Mouse (Mus musculus) ES-Bruce4 (cell line): ENCODE measurements around the gene Sept1. TPM values are rescaled to one million over a fixed set of nuclear protein-coding genes. Genes with fewer than 3 reads are reported as not detected.

ENCODE experiments used
- H3K27ac ChIP-seq: 2 replicates; pipeline ENCODE4 v1.5.1; 2012; ENCODE audit warnings: low read length, inconsistent platforms; ENCODE audit not compliant: insufficient read depth
- H3K27me3 ChIP-seq: 2 replicates; pipeline ENCODE4 v1.6.1; 2012; ENCODE audit warnings: mild to moderate bottlenecking, low read length, inconsistent platforms; ENCODE audit not compliant: control insufficient read depth, poor library complexity, insufficient read depth, severe bottlenecking
- H3K36me3 ChIP-seq: 2 replicates; pipeline ENCODE4 v1.6.1; 2012; ENCODE audit warnings: inconsistent platforms, mild to moderate bottlenecking, low read length, moderate library complexity; ENCODE audit not compliant: control insufficient read depth, poor library complexity, insufficient read depth, severe bottlenecking
- H3K4me1 ChIP-seq: one replicate; pipeline ENCODE4 v1.8.1; 2011; ENCODE audit warnings: low read length; ENCODE audit not compliant: control insufficient read depth, insufficient read depth
- H3K4me3 ChIP-seq: 2 replicates; pipeline ENCODE4 v1.5.1; 2011; ENCODE audit warnings: low read depth, mild to moderate bottlenecking, low read length
- H3K9ac ChIP-seq: 2 replicates; pipeline ENCODE4 v1.6.1; 2012; ENCODE audit warnings: low read depth, mild to moderate bottlenecking, inconsistent platforms; ENCODE audit not compliant: poor library complexity, severe bottlenecking
- H3K9me3 ChIP-seq: replicated peaks from 2 replicates; pipeline ENCODE4 v1.6.1; 2012; ENCODE audit warnings: mild to moderate bottlenecking, low read length, inconsistent platforms; ENCODE audit not compliant: control insufficient read depth, poor library complexity, insufficient read depth, severe bottlenecking
- CTCF ChIP-seq: IDR thresholded peaks from one replicate; pipeline ENCODE4 v1.8.1; 2011; ENCODE audit warnings: low read depth, low read length
- EP300 ChIP-seq: IDR thresholded peaks from 2 replicates; pipeline ENCODE4 v1.6.1; 2011; ENCODE audit warnings: low read depth, low read length; ENCODE audit not compliant: insufficient read depth
- POLR2A ChIP-seq: IDR thresholded peaks from one replicate; pipeline ENCODE4 v1.8.1; 2011; ENCODE audit warnings: low read length; ENCODE audit not compliant: insufficient read depth
- polyA plus RNA-seq: library from polyadenylated mRNA; stranded (reverse); fragments of >200 nt; gene quantifications from 2 replicates; pipeline ENCODE4 v1.2.4, GENCODE M21; 2011; ENCODE audit warnings: low read depth; ENCODE audit not compliant: missing spikeins, insufficient read depth, insufficient read length

Gene Sept1
- polyA plus RNA-seq, 1 experiment = 210 TPM

DNA sequence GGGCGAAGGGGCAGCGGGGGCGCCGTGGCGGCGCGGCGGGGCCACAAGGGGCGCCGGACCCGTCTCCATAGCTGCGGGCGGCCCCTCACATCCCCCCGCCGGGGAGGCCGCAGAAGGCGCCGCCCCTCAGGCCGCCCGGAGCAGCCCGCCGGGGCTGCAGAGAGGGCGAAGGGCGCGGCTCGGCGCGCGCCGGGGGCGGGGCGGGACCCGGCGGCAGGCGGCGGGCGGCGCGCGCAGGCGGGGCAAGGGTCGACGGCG is 24.7 kb downstream of the Sept1 start, which contains the start of gene Tbc1d10b:
Tbc1d10b (minus strand) TSS at position 174 of the 258 bp plus-strand sequence.
- H3K9me3 ChIP-seq = no peaks in the 10 kb centered on the region
- peaks cover 12% of the 10 kb centered on the region for H3K36me3 ChIP-seq
- peak within 1 kb of the TSS; percentile 93 for H3K4me3 ChIP-seq
- peaks cover 1% of the 10 kb centered on the region for H3K4me1 ChIP-seq
- no peaks in the 10 kb centered on the region for H3K27me3 ChIP-seq
- H3K9ac ChIP-seq = peak within 1 kb of the TSS; percentile 95
- H3K27ac ChIP-seq = peak within 1 kb of the TSS; percentile 75
- no peak for TF ChIP-seq POLR2A
- TF ChIP-seq EP300 = no peak
- TF ChIP-seq CTCF = no peak

DNA sequence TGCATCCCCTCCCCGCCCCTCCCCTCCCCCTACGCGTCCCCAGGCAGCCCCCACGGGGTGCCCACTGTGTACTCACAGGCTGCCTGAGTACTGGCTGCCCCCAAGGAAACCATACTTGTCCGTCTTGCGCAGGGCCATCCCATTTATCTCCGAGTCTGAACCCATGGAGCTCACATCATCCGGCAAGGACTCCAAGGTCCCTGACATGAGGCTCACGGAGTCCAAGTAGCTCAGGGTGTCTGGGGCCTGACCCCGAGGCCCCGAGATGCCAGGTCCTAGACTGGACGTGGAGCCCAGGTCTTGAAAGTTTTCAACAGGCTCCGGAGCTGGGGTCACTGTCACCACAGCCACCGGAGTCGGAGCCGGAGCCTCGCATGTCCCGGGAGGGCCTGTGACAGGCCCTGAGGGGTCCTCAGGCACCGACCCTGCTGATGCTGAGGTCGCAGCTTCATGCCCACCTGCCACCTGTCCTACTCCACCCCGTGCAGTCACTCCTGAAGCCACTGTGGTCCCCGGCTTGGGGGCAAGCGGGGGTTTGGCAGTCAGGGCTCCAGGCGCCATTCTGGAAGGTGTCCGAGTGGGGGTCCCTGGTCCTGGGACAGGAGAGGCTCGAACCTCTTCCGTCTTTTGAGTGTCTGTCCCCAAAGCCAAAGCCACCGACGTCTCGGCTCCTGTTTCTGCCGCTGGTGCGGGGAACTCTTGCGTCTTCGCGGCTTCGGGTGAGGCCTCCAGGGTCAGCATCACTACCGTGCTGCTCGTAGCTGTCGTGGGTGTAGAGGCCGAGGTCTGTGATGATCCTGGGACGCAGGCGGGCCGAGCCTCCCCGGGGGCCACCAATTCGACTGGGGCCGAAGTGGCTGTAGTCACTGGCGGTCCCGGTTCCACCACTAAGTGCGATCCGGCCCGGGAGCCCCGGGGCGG is 25.3 kb downstream of the Sept1 start:
- Histone ChIP-seq H3K4me1 (peaks cover 1% of the 10 kb centered on the region), H3K4me3 (peak overlapping the region; percentile 93), H3K27me3 (no peaks in the 10 kb centered on the region), H3K9ac (peak overlapping the region; percentile 95), H3K27ac (peak overlapping the region; percentile 75), H3K9me3 (no peaks in the 10 kb centered on the region), H3K36me3 (peaks cover 18% of the 10 kb centered on the region)
- TF ChIP-seq CTCF = no peak
- TF ChIP-seq POLR2A = no peak
- no peak for TF ChIP-seq EP300

DNA sequence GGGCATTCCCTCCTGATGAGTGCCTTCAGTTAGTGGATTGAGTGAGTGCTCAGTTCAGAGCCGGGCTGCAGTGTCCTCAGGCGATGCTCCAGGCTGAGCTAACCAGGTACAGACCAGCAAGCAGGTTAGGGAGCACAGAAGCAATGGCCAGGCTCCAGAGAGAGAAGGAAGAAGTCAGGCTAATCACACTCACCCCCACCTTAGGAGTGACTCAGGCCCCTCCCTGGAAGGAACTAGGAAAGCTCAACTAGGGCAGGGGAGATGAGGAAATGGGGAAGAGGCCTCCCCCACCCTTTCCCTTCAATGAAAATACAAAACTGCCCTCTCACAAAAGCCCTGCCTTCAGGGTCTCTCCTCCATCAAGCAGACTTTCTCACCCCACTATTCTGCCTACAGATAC is 26.3 kb downstream of the Sept1 start:
- H3K9me3 ChIP-seq = no peaks in the 10 kb centered on the region
- 0 out of 2 replicates have a peak overlapping the region, but pooled peaks have one; percentile 18 for H3K27ac ChIP-seq
- no peaks in the 10 kb centered on the region for H3K27me3 ChIP-seq
- H3K36me3 ChIP-seq = peaks cover 24% of the 10 kb centered on the region
- no peak for TF ChIP-seq CTCF
- no peak for TF ChIP-seq POLR2A
- TF ChIP-seq EP300 = no peak
- peak overlapping the region; percentile 93 for H3K4me3 ChIP-seq
- H3K4me1 ChIP-seq = peaks cover 1% of the 10 kb centered on the region
- H3K9ac ChIP-seq = peak overlapping the region; percentile 95

DNA sequence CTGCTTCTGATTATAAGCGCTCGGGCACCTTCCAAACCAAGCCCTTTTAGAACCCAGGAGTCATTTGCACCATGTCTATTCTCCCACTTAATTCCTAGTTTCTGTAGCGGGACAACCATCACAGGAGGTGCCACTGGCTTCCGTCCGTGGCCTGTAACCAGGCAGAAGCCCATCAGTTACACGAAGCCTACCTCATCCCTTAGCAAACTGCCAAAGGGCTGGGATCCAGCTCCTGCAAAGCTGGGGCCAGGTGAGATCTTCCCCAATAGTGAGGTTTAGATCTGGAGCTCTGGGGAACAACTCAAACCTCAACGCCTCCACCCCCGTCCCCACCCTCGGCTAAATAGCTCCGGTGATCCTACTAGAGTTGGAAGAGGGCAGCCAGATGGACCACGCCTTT is 36.4 kb downstream of the Sept1 start:
- TF ChIP-seq CTCF (no peak), POLR2A (no peak), EP300 (no peak)
- H3K4me3 ChIP-seq = peak overlapping the region; percentile 93
- peaks cover 62% of the 10 kb centered on the region for H3K36me3 ChIP-seq
- H3K9ac ChIP-seq = peak overlapping the region; percentile 83
- no peaks in the 10 kb centered on the region for H3K9me3 ChIP-seq
- no peaks in the 10 kb centered on the region for H3K27me3 ChIP-seq
- peaks cover 2% of the 10 kb centered on the region for H3K4me1 ChIP-seq
- peak overlapping the region; percentile 84 for H3K27ac ChIP-seq

DNA sequence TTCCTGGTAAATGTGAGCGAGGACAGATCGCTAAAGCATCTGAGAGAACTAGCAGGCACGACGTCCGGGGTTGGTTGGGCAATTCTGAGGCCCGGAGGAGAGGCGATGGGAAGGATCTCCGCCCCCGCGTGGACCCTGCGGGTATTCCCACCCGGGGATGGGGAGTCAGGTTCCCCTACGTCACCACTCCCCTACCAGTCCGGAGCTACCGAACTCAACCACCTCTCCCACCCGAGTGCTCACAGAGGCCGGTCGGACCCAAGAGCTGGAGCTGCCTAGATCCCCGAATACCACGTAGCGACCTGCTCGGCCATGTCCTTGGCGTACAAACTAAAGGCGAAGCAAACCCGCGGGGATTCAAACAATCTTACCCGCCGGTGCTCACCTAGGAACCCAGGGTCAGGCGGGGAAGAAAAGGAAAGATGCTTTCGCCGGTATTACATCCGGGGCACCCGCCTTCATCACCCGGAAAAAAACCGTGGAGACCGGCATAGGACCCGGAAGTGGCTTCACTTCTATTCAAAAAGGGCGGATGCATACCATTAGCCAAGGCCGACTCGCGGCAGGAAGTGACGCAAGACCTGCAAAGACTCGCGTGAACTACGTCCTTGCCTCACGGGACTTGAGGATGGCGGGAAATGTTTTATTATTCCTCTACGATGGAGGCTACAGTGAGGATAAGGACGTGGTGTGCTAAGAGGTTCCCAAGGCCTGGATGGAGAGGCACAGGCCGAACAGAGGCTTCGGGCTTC is 37.2 kb downstream of the Sept1 start, which contains the start of gene Cd2bp2:
Cd2bp2 (minus strand) TSS at position 507 of the 752 bp plus-strand sequence.
- Histone ChIP-seq H3K4me3 (peak within 1 kb of the TSS; percentile 93), H3K27me3 (no peaks in the 10 kb centered on the region), H3K4me1 (peaks cover 2% of the 10 kb centered on the region), H3K9ac (peak within 1 kb of the TSS; percentile 83), H3K36me3 (peaks cover 58% of the 10 kb centered on the region), H3K9me3 (no peaks in the 10 kb centered on the region), H3K27ac (peak within 1 kb of the TSS; percentile 85)
- peak; percentile 85 for TF ChIP-seq POLR2A
- TF ChIP-seq EP300 = peak; percentile 64; the same call in 1 of the 2 replicates
- no peak for TF ChIP-seq CTCF
